Mouse (Mus musculus): Measurements from ENCODE around the gene Itga5.
A peak's percentile ranks its signal among the peaks of the same experiment; 100 is the strongest.

Gene Itga5

DNA sequence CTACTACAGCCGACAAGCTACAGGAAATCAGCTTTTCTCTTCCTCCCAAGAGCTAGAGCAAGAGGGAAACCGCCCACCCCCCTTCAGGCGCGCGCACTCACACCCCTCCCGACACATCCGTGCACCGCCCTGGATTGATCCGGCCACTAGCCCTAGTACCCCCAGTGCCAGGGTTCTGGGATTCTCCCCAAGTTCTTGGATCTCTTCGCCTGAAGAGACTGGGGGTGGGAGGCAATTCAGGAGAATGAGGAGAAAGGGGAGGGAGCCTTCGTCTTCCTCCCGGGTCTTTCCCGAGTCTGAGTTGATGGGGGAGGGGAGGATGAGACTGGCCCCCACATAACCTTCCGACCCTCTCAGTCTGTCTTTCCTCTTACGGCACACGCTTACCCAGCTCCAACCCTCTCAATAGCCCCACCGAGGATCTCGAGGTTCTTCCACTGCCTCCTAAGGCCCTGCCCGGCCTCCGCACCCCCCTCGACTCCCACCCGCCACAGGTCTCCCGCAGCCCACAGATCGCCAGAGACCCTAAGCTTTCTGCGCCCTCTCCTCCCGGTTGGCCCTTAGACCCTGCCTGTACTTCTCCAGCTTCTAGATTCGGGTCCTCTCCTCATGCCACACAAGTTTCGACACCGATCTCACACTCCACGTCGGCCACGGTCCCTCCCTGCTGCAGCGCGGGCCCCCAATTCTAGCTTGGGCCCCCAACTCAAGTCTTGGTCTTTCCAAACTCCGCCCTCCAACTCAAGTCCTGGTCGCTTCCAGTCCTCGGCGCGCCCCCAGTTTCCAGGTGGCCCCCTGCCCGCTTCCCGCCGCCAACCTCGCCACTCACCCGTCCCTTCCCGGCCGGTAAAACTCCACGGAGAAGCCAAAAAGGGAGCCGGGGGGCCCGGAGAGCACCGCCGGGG lies 840 bp downstream of the Itga5 start:
- no peak for DNase-seq (ENCODE audit: low read depth, low spot score)

DNA sequence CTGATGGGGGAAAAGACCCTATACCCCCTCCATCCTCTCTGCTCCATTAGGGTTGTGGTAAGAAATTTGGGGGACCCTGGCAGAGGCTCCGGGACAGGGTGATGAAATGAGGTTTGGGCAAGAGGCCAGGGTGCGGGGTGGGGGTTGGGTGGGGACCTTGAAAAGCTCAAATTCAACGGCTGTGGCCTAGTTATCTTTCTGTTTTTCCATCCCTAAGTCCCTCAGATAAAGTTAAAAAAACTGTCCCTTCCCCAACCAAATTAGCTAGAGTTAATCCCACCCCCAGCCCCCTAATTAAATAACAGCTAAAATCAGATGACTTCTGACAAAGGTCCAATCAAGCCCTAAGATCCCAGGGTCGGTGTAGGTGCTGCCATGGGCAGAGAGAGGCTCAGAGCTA lies 1.8 kb downstream of the Itga5 start:
- no peak for DNase-seq (ENCODE audit: low read depth, low spot score)

DNA sequence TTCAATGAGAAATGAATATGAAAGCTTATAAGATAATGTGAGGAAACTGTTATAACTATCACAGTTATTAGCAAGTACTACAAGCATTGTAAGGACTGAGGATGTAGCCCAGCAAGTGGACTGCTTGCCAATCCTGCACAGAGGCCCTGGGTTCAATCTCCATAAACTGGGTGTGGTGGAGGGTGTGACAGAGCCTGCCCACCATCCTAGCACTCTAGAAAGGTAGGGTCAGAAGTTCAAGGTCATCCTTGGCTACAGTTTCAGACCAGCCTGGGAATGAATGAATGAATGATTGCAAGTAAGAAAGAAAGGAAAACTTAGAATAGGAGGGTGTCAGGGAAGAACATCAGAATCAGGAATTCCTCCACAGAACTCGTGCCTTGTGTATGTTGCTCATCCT lies 2.8 kb downstream of the Itga5 start:
- DNase-seq (ENCODE audit: low read depth, low spot score) = no peak

DNA sequence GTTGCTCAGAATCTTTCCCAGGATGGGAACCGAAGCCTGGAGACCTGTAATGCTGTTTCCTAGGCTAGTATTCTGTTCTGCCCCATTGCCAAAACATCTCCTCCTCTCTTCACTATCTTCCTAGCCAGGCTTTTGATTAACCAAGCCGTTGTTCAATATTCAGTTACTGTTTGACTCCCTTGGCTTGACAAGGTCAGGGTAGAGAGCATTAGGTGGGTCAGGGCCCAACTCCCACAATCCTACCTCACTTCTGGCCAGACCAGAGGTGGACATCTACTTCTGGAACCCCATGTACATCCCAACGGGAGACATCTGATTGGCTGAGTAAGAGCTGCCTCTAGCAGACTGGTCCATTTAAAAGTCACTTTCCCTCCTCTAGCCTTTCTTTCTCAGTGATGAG lies 3.6 kb downstream of the Itga5 start:
- DNase-seq (ENCODE audit: low read depth, low spot score) = no peak

DNA sequence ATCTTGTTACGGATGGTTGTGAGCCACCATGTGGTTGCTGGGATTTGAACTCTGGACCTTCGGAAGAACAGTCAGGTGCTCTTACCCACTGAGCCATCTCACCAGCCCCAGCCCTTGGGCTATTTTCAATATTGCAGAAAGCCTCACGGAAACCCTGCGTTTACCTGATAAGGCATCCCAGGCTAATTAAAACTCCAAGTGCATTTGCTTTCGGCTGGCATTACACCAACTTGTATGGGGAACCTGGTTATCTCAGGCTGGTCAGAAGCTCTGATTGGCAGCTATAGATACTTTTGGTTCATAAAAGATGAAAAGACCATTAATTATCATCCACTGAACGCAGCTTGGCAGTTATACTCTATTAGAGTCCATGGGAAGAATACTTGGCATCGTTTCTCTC lies 4.2 kb downstream of the Itga5 start:
- no peak for DNase-seq (ENCODE audit: low read depth, low spot score)

DNA sequence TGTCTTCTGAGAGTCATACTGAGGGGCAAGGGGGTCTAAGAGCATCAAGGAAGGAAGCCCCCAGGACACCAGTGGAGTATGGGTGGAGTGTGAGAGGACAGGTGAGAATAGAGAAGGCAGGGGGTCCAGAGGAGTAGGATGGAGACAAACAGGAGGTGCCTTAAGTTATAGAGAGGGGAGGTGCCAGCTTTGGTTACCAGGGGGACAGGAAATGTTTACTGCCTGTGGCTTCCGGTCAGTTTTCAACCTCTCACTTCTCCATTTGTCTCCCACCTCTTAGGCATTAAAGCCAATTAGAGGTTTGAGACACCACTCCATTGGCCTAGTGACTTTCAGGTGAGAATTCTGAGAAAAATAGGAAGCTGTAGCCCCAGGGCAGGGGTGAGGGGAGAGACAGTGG lies 5.3 kb downstream of the Itga5 start:
- DNase-seq (ENCODE audit: low read depth, low spot score) = no peak

DNA sequence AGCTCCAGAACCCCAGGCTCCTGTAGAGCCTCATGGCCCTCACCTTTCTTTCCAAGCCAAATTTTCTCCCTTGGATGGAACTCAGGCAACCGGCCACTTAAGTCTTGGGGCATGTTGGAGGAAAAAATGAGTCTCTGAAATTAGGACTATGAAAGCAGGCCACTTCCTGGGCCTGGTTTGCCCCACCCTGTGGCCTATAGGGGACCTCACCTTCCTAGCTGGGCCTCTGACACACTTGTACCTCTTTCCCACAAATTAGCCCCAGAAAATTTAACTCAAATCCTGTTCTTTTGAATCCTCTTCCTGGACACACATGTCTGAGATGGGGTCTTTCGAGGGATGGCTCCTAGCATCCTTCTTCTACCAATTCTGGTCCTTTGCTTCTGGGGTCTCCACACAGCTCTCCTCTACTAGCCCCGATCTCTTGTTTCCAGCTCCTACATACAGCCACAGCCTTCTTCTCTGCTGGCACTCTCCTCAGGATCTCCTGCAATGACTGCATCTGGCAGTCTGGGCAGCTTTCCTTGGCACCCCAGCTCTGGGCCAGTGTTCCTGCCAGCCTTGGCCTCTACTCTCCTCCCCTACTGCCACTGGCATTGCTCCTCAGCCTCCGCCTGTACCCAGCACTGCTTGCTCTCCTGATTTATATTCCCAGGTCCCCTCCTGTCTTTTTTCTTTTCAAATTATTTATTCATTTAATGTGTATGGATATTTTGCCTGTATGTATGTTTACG lies 6.5 kb downstream of the Itga5 start:
- DNase-seq (ENCODE audit: low read depth, low spot score) = no peak

DNA sequence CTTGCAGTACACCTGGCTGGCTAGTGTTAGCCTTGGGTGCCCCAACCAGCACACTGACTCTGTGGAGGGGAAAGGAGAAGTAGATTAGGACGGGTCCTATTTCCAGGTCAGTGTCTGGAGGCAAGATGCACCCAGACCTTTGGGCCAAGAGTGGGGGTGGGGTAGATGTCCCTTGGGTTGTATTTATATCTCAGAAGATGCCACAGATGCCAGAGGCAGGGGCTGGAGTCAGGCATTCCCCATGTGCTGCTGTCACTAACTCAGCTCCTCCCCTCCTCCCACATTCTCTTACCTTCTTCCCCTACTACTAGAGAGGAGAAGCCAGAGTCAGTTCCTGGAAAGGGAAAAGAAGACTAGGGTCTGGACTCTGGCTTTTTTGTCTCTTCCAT lies 7.4 kb downstream of the Itga5 start:
- DNase-seq (ENCODE audit: low read depth, low spot score) = no peak

DNA sequence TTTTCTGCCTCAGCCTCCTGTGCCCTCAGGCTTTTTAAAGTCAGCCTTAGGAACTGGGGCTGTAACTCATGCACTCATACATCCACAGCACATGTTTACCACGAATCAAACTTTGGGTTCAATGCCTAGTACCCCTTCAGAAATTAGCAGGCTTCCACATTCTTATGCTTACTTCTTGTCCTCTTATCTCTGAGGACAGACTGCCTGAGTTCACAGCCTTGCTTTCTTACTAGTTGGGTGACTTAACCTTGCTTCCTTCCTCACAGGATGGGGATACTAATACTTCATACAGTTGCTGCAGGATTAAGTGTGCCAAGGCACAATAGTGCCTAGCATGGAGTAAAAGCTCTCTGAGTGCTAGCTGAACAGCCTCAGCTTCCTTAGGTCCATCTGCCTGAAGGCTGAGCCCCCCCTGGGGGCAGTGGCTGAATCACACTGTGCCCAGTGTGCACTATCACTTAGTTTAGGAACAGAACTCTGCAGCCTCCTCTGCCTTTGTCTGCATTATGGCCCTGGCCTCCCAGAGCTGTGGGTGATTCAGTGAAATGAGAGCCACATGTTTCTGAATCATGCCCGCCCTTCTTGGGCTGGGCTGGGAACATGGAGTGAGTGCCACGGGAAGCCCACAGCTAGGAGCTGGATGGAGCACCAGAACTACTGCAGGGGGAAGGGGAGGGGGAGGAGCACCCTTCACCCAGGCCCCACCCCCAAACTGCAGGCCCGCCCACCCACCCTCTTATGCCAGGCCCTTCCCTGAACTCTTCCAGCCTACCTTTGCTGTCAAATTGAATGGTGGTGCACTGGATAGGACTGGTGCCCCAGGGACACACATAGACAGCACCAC lies 8.1 kb downstream of the Itga5 start:
- no peak for DNase-seq (ENCODE audit: low read depth, low spot score)

DNA sequence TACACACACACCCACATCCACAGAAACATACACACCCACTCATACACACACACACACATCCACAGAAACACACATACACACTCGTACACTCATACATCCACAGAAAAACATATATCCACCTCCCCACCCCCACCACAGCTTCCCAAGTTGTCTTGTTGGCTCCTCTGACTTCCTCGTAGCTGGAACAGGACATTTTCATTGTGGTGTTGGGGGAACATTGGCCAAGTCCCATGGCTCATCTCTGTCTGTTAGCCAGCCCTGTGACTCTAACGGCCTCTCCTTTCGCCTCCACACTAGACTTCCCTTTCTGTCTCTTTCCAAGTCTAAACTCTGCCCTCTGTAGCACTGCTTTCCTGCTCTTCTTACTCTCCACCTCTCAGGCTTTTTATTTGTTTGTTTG lies 8.7 kb downstream of the Itga5 start:
- DNase-seq (ENCODE audit: low read depth, low spot score) = no peak

DNA sequence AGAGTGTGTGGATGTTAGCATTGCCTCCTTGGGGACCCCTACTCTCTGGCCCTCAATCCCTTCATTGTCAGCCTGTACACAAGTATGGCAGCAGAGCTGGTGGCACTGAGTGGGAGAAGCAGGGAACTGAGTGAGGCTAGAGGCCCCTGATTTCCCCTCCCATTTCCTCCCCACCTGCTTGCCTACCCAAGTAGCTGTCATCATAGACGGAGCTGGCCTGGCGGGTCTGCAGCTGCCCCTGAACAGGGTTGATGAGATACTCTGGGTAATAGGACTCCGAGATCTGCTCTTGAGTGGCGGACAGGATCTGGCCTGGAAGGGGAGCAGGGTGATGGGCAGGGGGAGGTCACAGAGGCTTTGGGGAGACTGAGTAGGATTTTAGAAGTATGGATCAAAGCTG lies 10.4 kb downstream of the Itga5 start:
- no peak for DNase-seq (ENCODE audit: low read depth, low spot score)

DNA sequence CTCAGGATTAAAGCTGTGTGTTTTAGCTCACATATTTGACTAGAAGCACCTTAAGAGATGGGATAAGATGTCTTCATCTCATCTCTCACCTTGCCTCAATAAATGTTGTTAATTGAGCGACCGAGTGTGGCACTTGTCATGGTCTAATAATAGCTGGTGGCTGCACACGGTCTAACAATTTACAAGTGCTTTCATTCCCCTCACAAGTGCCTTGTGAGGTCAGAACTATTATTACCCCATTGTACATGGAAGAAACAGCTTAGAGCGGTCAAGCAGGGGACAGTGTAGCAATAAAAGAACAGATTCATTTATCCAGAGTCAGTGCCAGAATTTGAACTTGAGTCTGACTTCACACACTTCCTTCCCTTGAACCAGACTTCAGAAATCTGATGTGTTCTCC lies 11.1 kb downstream of the Itga5 start:
- no peak for DNase-seq (ENCODE audit: low read depth, low spot score)

DNA sequence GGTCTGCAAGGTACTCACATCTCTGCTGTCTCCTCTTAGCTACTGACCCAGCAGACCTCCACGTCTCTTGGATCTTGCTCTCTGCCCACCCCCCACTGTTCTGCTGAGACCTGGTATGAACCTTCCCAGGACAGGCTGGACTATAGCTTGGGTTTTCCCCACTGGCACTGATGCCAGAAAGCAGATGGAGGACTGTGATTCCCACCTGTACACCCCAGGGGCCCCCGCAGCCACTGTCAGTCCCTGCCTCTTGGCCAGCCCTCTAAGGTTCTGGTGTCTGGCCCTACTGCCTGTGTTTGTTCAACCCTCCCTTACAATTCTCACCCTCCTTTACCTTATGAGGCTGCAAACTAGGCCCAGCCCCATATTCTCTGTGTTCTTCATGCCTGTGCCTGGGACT lies 11.9 kb downstream of the Itga5 start:
- no peak for DNase-seq (ENCODE audit: low read depth, low spot score)

DNA sequence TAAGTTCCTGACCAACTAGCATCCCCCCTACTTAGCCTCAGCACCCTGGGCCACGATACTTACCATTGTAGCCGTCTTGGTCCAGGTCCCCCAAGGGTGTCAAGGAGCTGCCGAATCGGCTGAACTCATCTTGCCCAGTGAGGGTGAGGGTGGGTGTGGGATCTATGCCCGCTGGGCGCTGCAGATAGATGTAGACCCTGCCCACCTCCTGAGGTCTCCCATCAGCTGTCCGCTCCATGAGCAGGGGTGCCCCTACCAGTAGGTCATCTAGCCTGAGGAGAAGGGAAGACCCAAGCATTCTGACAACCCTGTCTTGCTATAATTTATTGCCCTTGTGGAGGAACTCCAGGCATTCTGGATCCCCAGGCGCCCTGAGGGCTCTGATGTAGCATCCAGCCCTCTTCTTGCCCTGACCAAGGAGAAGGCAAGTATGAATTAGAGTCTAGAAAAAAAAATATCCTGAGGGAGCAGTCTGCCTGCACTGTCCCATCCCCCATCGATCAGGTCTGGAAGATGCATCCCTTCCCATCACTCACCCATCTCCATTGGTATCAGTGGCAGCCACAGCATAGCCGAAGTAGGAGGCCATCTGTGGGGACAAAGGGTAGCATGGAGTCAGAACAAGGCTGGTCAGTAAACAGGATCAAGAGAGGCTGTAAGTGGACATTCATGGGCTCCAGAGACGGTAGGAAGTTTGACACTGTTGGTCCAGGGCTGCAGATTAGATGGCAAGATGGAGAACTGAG lies 12.9 kb downstream of the Itga5 start:
- no peak for DNase-seq (ENCODE audit: low read depth, low spot score)

DNA sequence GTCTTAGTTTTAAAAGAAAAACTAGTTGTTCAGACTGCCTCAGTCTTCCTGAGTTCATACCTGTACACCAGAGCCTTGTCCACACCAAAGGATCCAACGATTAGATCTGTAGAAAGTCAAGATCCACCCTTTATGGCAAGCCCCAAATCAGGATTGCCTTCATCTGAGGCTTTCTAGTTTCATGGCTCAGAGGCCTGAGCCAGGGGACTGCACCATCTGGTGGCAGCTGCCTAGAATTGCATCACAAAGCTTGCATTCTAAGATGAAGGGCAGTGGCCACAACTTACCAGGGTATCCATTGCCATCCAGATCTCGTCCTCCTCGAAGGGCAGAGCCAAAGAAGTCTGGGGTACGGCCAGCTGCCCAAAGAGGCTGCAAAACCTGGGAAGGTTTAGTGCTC lies 13.7 kb downstream of the Itga5 start:
- DNase-seq (ENCODE audit: low read depth, low spot score) = no peak

DNA sequence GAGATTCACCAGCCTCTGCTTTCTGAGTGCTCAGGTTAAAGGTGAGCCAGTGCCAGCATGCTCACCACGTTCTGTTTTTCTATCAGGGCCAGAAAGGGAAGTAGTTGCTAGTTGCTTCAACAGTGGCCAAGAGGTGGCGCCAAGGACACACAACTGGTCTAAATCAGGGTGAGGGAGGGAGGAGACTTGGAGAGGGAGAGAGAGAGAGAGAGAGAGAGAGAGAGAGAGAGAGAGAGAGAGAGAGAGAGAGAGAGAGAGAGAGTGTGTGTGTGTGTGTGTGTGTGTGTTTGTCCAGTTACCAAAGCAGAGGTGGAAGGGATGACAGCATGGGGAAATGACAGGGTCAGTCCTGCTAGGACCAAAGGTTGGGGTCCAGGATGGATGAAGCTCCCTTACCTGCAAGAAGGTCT lies 19.3 kb downstream of the Itga5 start:
- DNase-seq (ENCODE audit: low read depth, low spot score) = no peak

DNA sequence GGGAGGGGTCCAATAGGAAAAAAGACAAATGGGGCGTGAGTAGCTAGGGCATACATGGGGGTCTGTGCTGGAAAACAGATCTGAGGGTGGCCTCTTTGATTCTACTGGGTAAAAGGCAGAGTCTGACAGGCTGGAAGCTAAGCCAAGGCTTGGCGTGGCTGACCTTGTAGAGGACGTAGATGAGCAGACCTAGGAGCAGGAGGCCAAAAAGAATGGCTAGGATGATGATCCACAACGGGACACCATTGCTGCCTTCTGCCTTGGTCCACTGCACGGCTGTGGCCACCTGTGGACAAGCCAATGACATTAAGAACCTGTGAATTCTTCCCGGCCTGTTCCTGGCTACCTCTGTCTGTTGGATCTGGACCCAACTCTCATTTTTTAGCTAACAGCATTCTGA lies 20.8 kb downstream of the Itga5 start:
- DNase-seq (ENCODE audit: low read depth, low spot score) = no peak

DNA sequence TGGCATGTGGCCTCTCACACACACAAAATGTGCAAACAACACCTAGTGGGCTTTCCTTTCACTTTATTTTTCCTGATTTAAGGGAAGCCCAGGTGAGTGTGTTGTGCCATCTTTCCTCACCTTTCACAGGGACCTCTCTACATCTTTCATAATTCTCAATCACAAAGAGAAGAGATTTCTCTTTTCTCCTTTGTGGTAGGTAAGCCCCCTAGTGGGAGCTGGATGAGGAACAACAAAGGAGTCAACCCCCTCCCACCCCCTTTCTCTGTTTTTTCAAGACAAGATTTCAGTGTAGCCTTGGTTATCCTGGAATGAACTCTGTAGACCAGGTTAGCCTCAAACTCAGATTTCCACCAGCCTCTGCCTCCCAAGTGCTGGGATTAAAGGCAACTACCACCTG lies 23.0 kb downstream of the Itga5 start:
- no peak for DNase-seq (ENCODE audit: low read depth, low spot score)

DNA sequence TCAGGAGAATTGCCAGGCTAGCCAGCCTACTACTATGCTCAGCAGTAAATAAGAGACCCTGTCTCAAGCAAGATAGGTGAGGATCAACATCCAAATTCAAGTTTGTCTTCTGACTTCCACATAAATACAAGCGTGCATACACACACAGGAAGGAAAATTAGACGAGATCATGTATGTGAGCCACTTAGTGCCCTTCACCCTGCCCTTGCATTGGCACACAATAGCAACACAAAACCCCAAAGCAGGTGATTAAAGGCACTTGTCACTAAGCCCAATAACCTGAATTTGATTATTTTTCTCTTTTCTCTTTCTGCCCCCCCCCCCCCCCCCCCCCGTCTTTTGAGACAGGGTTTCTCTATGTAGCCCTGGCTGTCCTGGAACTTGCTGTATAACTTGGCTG lies 23.6 kb downstream of the Itga5 start:
- no peak for DNase-seq (ENCODE audit: low read depth, low spot score)

DNA sequence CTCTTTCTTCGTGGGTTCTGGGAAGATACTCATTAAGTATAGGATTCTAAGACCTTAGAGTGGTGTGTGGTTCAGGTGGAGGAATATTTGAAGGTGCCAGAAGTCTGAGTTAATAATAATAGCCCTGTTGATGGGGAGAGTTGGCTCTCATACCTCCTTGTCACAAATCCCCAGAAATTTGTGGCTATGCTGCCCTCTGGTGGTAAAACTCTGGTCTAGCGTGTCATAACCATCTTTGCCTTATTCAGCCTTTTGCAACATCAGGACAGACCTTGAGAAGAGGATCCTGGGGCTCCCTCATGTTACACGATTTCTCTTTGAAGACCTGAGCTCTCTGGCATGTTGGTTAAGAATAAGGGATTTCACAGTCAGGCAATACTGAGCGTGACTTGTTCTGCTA lies 24.1 kb downstream of the Itga5 start:
- DNase-seq (ENCODE audit: low read depth, low spot score) = peak; percentile 53

DNA sequence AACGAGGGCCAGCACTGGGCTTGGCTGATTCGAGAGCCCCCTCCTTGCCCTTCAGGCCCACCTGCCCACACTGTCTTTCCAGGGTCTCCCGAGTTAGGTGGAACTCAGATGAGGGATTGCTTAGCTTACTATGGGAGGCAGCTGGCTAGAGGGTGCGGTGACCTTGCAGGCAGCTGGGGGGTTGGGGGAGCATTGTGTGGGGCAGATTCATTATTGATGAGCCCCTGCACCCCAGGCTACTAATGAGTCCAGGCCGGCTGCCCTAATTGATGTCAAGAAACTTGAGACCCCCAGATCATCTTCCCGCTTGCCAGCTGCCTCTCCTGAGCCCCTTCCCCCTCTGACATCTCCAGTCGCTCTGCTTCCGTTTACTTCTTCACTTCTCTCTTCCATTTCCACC lies 25.0 kb downstream of the Itga5 start:
- DNase-seq (ENCODE audit: low read depth, low spot score) = no peak

DNA sequence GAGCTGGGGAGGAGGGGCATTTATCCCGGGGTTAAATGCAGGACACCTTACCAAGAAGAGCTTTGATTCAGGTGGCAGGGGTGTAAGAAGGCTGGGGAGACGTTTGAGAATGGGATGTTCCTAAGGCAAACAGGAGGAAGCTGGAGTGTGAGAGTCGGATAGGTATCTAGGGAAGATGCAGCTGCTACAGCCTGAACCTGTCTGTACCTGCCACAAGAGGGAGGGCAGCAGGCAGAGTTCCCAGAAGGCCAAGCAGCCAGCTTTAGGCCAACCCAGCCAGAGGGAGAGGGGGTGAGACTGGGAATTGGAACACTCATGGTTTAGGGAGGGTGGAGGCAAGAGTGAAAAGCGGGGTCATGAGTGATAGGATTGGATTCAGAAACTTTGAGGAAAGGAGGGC lies 25.8 kb downstream of the Itga5 start:
- no peak for DNase-seq (ENCODE audit: low read depth, low spot score)
